Mouse (Mus musculus) CH12.LX (cell line): ENCODE measurements at regions not wholly inside any gene's neighbourhood (a gene's known extent, or its start where the extent isn't known, plus 50 kb on each side); places are given as distances from the start of the nearest gene placed in this dataset.

Experiments
- DNase-seq: peaks from one replicate; pipeline ENCODE4 v3.0.0-alpha.2; 2013; ENCODE audit errors: extremely low read depth
- H3K27ac ChIP-seq: 2 replicates; pipeline ENCODE4 v1.5.1; 2012; ENCODE audit warnings: low read depth, mild to moderate bottlenecking, control low read depth, moderate library complexity; ENCODE audit not compliant: insufficient read depth
- H3K27me3 ChIP-seq: replicated peaks from 2 replicates; pipeline ENCODE3; 2012; ENCODE audit warnings: inconsistent platforms
- H3K36me3 ChIP-seq, 2 experiments: replicated peaks in 1 of 2; 2 replicates each; pipeline versions ENCODE3 to v1.6.1; 2012; ENCODE audit warnings: inconsistent platforms in 1 of 2, low read length in 1 of 2, mild to moderate bottlenecking in 1 of 2, mixed read lengths in 1 of 2, moderate library complexity in 1 of 2; ENCODE audit not compliant: control insufficient read depth in 1 of 2, insufficient read depth in 1 of 2
- H3K4me1 ChIP-seq, 2 experiments: 2 replicates each; pipeline ENCODE4 v1.6.1; 2012; ENCODE audit warnings: inconsistent platforms in 1 of 2, moderate library complexity in 1 of 2; ENCODE audit not compliant: insufficient read depth in 2 of 2, control insufficient read depth in 1 of 2
- H3K4me2 ChIP-seq: 2 replicates; pipeline ENCODE4 v1.6.1; 2012; ENCODE audit warnings: low read depth, mild to moderate bottlenecking, control low read depth; ENCODE audit not compliant: poor library complexity, insufficient read depth, severe bottlenecking
- H3K4me3 ChIP-seq, 3 experiments: fragments of 150-350 bp in 1 of 3; sonication (generic) in 1 of 3; replicated peaks in 1 of 3; 2 replicates each; pipeline versions ENCODE3 to v1.5.1; 2011 to 2012; ENCODE audit warnings: low read depth in 2 of 3, low read length in 2 of 3, mild to moderate bottlenecking in 2 of 3, moderate library complexity in 2 of 3, control low read depth in 1 of 3, improper control_type of control experiment in 1 of 3, inconsistent platforms in 1 of 3, mixed read lengths in 1 of 3; ENCODE audit not compliant: poor library complexity in 1 of 3
- H3K79me2 ChIP-seq: replicated peaks from 2 replicates; pipeline ENCODE4 v1.6.1; 2012; ENCODE audit warnings: mild to moderate bottlenecking, moderate library complexity; ENCODE audit not compliant: control insufficient read depth, poor library complexity, insufficient read depth, severe bottlenecking; ENCODE audit errors: extremely low read depth
- H3K9ac ChIP-seq: 2 replicates; pipeline ENCODE4 v1.6.1; 2012; ENCODE audit warnings: low read depth, mild to moderate bottlenecking, control low read depth, moderate library complexity; ENCODE audit not compliant: insufficient read depth
- H3K9me3 ChIP-seq: replicated peaks from 2 replicates; pipeline ENCODE3; 2012; ENCODE audit warnings: low read length, inconsistent platforms, mixed read lengths
- CHD1 ChIP-seq: IDR thresholded peaks from 2 replicates; pipeline ENCODE4 v1.6.1; 2012; ENCODE audit warnings: low read depth, low read length, improper control_type of control experiment, inconsistent platforms
- CHD2 ChIP-seq: IDR thresholded peaks from 2 replicates; pipeline ENCODE4 v1.6.1; 2011; ENCODE audit warnings: low read length, improper control_type of control experiment
- CTCF ChIP-seq, 2 experiments: IDR thresholded peaks in 1 of 2; conservative IDR thresholded peaks in 1 of 2; 2 replicates each; pipeline ENCODE4 v1.5.1; 2011 to 2012; ENCODE audit warnings: low read depth in 2 of 2, low read length in 2 of 2, improper control_type of control experiment in 1 of 2, inconsistent platforms in 1 of 2, mild to moderate bottlenecking in 1 of 2, moderate library complexity in 1 of 2
- E2F4 ChIP-seq: IDR thresholded peaks from 2 replicates; pipeline ENCODE4 v1.6.1; 2011; ENCODE audit warnings: low read depth, low read length, improper control_type of control experiment; ENCODE audit not compliant: insufficient replicate concordance
- ELF1 ChIP-seq: IDR thresholded peaks from 2 replicates; pipeline ENCODE4 v1.6.1; 2014; ENCODE audit warnings: low read depth, mild to moderate bottlenecking, inconsistent platforms, low read length, improper control_type of control experiment
- IRF4 ChIP-seq: IDR thresholded peaks from 2 replicates; pipeline ENCODE4 v1.6.1; 2014; ENCODE audit warnings: low read depth, mild to moderate bottlenecking, inconsistent platforms, low read length, improper control_type of control experiment
- MAFK ChIP-seq: IDR thresholded peaks from 2 replicates; pipeline ENCODE4 v1.6.1; 2011; ENCODE audit warnings: low read length, improper control_type of control experiment; ENCODE audit not compliant: insufficient replicate concordance
- MAX ChIP-seq: IDR thresholded peaks from 2 replicates; pipeline ENCODE4 v1.6.1; 2011; ENCODE audit warnings: low read length, improper control_type of control experiment
- MAZ ChIP-seq: IDR thresholded peaks from 2 replicates; pipeline ENCODE4 v1.6.1; 2012; ENCODE audit warnings: low read depth, mild to moderate bottlenecking, inconsistent platforms, low read length, improper control_type of control experiment, moderate library complexity
- MEF2A ChIP-seq: IDR thresholded peaks from 2 replicates; pipeline ENCODE4 v1.6.1; 2014; ENCODE audit warnings: low read depth, mild to moderate bottlenecking, inconsistent platforms, low read length, improper control_type of control experiment, borderline replicate concordance
- MXI1 ChIP-seq: IDR thresholded peaks from 2 replicates; pipeline ENCODE4 v1.6.1; 2011; ENCODE audit warnings: mild to moderate bottlenecking, low read depth, low read length, improper control_type of control experiment
- NRF1 ChIP-seq: IDR thresholded peaks from 2 replicates; pipeline ENCODE4 v1.6.1; 2014; ENCODE audit warnings: low read depth, mild to moderate bottlenecking, inconsistent platforms, low read length, improper control_type of control experiment, moderate library complexity
- PAX5 ChIP-seq: IDR thresholded peaks from 2 replicates; pipeline ENCODE4 v1.6.1; 2012; ENCODE audit warnings: low read length, inconsistent platforms, mixed read lengths
- POLR2AphosphoS2 ChIP-seq: IDR thresholded peaks from 2 replicates; pipeline ENCODE4 v1.6.1; 2011; ENCODE audit warnings: low read depth, low read length, improper control_type of control experiment
- RAD21 ChIP-seq: IDR thresholded peaks from 2 replicates; pipeline ENCODE4 v1.6.1; 2011; ENCODE audit warnings: low read depth, mild to moderate bottlenecking, low read length, improper control_type of control experiment, moderate library complexity
- RCOR1 ChIP-seq: conservative IDR thresholded peaks from 2 replicates; pipeline ENCODE4 v1.6.1; 2012; ENCODE audit warnings: low read depth, mild to moderate bottlenecking, inconsistent platforms, low read length, improper control_type of control experiment
- SIN3A ChIP-seq: IDR thresholded peaks from 2 replicates; pipeline ENCODE4 v1.6.1; 2012; ENCODE audit warnings: low read length, improper control_type of control experiment, inconsistent platforms
- SMC3 ChIP-seq: IDR thresholded peaks from 2 replicates; pipeline ENCODE4 v1.6.1; 2011; ENCODE audit warnings: low read depth, low read length, improper control_type of control experiment
- USF1 ChIP-seq: IDR thresholded peaks from 2 replicates; pipeline ENCODE4 v1.6.1; 2014; ENCODE audit warnings: low read depth, mild to moderate bottlenecking, inconsistent platforms, low read length, improper control_type of control experiment
- ZC3H11A ChIP-seq: IDR thresholded peaks from 2 replicates; pipeline ENCODE4 v1.6.1; 2012; ENCODE audit warnings: low read depth, mild to moderate bottlenecking, inconsistent platforms, low read length, improper control_type of control experiment
- ZKSCAN1 ChIP-seq: IDR thresholded peaks from 2 replicates; pipeline ENCODE4 v1.6.1; 2012; ENCODE audit warnings: low read depth, inconsistent platforms, low read length, improper control_type of control experiment, borderline replicate concordance
- ZNF384 ChIP-seq: IDR thresholded peaks from 2 replicates; pipeline ENCODE4 v1.6.1; 2012; ENCODE audit warnings: low read depth, low read length, improper control_type of control experiment, inconsistent platforms
- dilution Hi-C: fragments of 300-500 bp; cut with MboI; formaldehyde crosslinking; loops from 2 replicates; pipeline ENCODE4 v1.14.3; 2020; ENCODE audit warnings: low sequenced_read_pairs; ENCODE audit not compliant: extremely low pct_unique_long_range_greater_than_20kb, extremely low pct_ligation_motif_present
- in situ Hi-C: fragments of 300-500 bp; cut with MboI; formaldehyde crosslinking; loops from 3 replicates; pipeline ENCODE4 v1.14.3; 2019; ENCODE audit warnings: low sequenced_read_pairs, low pct_ligation_motif_present, low pct_unique_long_range_greater_than_20kb, mixed read lengths

DNA sequence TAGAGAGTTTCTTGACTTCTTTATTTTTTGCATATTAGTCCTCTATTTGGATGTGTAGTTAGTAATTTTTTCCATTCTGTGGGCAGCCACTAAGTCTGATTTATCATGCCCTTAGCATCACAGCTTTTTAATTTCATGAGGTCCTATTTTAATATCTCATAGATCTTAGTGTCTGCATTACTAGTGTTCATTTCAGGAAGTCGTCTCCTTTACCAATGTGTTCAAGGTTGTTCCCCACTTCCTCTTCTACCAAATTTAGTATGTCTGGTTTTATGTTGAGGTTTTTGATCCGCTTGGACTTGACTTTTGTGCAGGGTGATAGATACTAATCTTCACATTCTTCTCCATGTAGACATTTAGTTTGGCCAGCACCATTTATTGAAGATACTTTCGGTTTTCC, 221.2 kb downstream of the Chm start:
- Histone ChIP-seq H3K4me3 (no peak overlapping the region), H3K79me2 (no peaks in the 10 kb centered on the region), H3K4me2 (no peak overlapping the region), H3K36me3 (no peaks in the 10 kb centered on the region), H3K27me3 (no peaks in the 10 kb centered on the region), H3K9ac (no peak overlapping the region), H3K27ac (no peak overlapping the region), H3K9me3 (no peaks in the 10 kb centered on the region), H3K4me1 (no peaks in the 10 kb centered on the region)
- dilution Hi-C loops, result no loop called here
- DNase-seq, result no peak
- in situ Hi-C loops, result no loop called here
- TF ChIP-seq PAX5 (no peak), USF1 (no peak), MAX (no peak), MAFK (no peak), NRF1 (no peak), ZKSCAN1 (no peak), CTCF (conservative IDR thresholded peaks at IDR 0.05 in 1 of 2, IDR thresholded peaks at IDR 0.05 in 1 of 2; ENCODE audit: low read depth in 2 of 2, low read length in 2 of 2) (no peak), POLR2AphosphoS2 (no peak), MEF2A (no peak), IRF4 (no peak), MXI1 (no peak), CHD1 (no peak), SIN3A (no peak), ZC3H11A (no peak), ZNF384 (no peak), CHD2 (no peak), ELF1 (no peak), RCOR1 (no peak)

- dilution Hi-C loops, result no loop called here
- no peak overlapping the region for H3K27ac ChIP-seq
- H3K27me3 ChIP-seq, result no peaks in the 10 kb centered on the region
- no peaks in the 10 kb centered on the region for H3K36me3 ChIP-seq
- H3K4me3 ChIP-seq, result no peak overlapping the region
- H3K4me1 ChIP-seq, result no peaks in the 10 kb centered on the region
- DNase-seq, result peak; percentile 12
- no peaks in the 10 kb centered on the region for H3K9me3 ChIP-seq
- H3K79me2 ChIP-seq, result no peaks in the 10 kb centered on the region
- no peak overlapping the region for H3K4me2 ChIP-seq
- TF ChIP-seq E2F4, result no peak
- TF ChIP-seq USF1, result no peak
- peak; percentile 60 for TF ChIP-seq RAD21
- peak; percentile 30; the same call in 1 of the 2 replicates for TF ChIP-seq SMC3
- TF ChIP-seq MAZ, result no peak
- peak in 1 of 2 experiments; percentile 53; a peak in 2 of 4 replicates for TF ChIP-seq CTCF (conservative IDR thresholded peaks at IDR 0.05 in 1 of 2, IDR thresholded peaks at IDR 0.05 in 1 of 2; ENCODE audit: low read depth in 2 of 2, low read length in 2 of 2)
- TF ChIP-seq SIN3A, result no peak
- no peak overlapping the region for H3K9ac ChIP-seq
- in situ Hi-C loops, result no loop called here
Measured at GRCm38 (mm10) chrX:112949792-112950191, 235.5 kb downstream of the Chm start.
